Mouse (Mus musculus) urinary bladder, postnatal 4 days (tissue): ENCODE data around the gene Ankrd2.

Source experiments
- DNase-seq, 2 experiments: peaks; one replicate each; pipeline ENCODE4 v3.0.0; 2021 to 2022; ENCODE audit warnings: low spot score in 2 of 2

Ankrd2 gene

GRCm38 (mm10) chr19:42035456-42036248, at the start of gene Ankrd2:
Gene Ankrd2 (plus strand): TSS chr19:42036000.
- DNase-seq: peak; percentile 76 to 87

DNA sequence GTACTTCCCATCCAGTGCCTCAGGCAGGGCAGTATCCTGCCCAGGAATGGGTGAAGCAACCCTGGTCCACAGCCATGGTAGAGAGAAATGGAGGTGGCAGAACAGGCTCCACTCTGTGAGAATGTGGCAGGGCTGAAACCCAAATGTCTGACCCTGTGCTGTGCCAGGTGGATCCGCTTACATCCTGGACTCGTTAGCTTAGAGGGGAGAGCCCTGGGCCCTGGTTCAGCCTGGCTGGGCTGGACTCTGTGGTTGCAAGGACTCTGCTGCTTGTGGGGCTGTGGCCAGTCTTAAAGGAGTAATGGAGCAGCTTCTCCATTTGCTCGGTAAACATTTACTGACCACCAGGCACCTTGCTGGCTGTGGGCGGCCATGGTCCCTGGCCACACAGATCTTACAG, 48.6 kb upstream of the Ankrd2 start:
- no peak for DNase-seq

DNA sequence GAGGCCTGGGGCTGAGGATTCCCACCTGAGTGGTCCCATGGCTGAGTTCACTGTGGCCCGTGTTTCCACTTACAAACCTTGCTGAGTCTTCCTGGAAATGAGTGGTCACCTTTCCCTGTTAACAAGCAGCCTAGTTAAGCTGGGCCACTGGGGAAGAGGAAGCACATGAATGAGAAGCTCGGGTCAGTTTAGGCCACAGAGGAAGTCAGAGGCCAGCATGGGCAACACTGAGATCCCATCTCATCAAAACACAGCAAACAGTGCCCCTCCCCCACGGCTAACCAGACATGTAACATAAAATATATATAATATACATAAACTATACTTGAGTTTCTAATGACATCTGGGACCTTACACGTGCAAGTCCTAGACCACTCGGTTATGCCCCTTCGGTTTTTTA, 46.0 kb upstream of the Ankrd2 start:
- no peak for DNase-seq

- no peak for DNase-seq
Observed at GRCm38 (mm10) chr19:41991926-41992477, 43.8 kb upstream of the Ankrd2 start.

- no peak for DNase-seq
Observed at GRCm38 (mm10) chr19:41992971-41993370, 42.8 kb upstream of the Ankrd2 start.

DNA sequence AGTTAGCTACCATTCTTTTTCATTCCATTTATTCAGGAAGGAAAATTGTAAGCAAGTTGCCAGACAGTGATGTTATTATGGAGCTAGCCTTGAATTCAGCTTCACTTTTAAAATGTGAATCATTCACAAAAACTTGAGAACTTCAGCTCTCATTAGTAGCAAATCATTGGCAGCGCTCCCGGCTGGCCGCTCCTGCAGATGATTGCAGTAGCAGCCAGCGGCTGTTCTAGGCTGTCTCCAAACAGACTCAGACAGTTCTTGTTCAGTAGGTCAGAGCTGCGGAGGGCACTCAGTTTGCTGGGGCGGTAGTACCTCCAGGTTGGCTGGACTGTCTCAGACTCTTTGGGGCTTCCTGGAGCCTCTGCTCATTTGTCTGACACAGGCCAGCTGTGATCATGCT, 42.3 kb upstream of the Ankrd2 start:
- DNase-seq: peak; percentile 81 to 86

- DNase-seq: no peak
Observed at GRCm38 (mm10) chr19:41994023-41994422, 41.8 kb upstream of the Ankrd2 start.

DNA sequence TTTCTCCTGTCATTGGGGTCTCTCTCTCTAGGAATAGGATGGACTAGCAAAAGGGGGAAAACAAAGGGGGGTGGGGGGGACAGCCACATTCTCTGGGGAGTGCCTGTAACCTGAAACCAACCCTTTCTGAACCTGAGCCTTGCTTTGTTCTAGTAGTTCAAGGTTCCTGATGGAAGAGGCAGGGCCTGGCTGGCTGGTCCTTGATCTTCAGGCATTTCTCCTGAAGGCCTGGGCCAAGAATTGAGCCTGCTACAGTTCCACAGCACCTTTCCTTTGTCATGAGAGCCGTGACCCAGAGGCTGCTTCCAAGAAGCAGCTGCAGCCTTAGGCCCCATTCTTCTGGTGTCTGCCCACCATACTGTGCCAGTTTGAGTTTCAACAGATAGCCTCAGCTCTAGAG, 40.3 kb upstream of the Ankrd2 start:
- DNase-seq: no peak

DNA sequence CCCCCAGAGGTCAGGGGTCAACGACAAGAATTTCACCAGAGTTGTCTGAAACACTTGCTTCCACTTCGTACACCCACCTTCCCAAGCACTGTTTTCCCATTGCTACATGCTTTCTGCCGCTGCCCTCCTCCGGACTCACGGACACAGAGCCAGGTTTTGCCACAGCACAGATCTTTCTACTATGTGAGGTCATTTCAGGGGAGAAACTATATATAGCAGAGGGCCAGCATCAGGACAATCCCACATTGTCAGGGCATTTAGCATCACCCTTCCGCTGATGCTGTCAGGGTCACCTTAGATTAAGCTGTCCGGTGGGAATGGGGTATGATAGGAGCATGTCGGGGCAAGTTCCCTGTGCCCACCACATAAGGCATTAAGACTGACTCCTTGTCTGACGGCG, 38.7 kb upstream of the Ankrd2 start:
- DNase-seq: no peak

- DNase-seq: no peak
Observed at GRCm38 (mm10) chr19:41998770-41999548, 36.8 kb upstream of the Ankrd2 start.

GRCm38 (mm10) chr19:41999688-42000283, 36.0 kb upstream of the Ankrd2 start:
- no peak for DNase-seq

DNA sequence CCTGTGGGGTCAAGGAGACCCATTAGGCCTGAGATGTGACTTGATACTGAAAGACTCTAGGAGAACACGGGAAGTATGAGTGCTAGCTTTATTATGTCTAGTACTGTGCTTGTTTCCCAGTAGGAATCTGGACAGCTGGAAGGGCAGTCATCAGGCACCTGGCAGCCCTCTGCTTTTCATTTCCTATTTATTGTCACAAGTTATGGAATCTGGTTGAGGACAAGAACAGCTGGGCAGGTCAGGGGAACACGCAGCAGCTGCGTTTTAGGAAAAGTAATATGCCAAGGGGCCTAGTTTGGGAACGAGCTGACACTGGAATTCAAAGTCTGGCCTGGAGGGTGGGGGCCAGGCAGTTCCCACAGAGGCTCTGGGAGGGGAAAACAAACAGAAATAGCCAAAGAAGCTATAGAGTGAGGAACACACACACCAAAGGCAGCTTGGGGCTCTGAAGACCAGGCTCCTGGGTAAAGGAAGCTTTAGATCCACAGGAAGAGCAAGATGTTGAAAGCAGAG, 35.3 kb upstream of the Ankrd2 start:
- peak in 1 of 2 experiments; percentile 45 for DNase-seq

- DNase-seq: no peak
Observed at GRCm38 (mm10) chr19:42001253-42001980, 34.4 kb upstream of the Ankrd2 start.

- DNase-seq: no peak
Observed at GRCm38 (mm10) chr19:42004258-42004657, 31.5 kb upstream of the Ankrd2 start.

GRCm38 (mm10) chr19:42005616-42006015, 30.2 kb upstream of the Ankrd2 start:
- DNase-seq: no peak

DNA sequence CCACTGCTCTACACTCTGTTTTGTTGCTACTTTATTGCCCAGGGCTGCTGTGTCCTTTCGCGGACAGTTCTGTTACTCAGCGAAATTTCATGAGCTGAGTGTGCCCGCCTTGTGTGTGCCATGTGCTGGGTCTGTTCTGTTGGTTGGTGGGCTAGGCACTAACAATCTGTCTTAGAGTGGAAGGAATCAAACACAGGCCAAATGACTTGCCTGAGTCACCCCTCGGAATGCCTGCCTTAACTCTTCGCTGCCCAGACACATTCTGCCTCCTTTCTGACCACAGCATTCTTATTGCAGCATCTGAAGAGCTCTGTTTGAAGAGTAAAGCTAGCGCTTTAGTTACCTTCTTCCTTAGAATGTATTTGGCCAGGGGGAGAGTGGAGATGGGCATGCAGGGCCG, 29.2 kb upstream of the Ankrd2 start:
- DNase-seq: no peak

GRCm38 (mm10) chr19:42008586-42008985, 27.2 kb upstream of the Ankrd2 start:
- DNase-seq: no peak

DNA sequence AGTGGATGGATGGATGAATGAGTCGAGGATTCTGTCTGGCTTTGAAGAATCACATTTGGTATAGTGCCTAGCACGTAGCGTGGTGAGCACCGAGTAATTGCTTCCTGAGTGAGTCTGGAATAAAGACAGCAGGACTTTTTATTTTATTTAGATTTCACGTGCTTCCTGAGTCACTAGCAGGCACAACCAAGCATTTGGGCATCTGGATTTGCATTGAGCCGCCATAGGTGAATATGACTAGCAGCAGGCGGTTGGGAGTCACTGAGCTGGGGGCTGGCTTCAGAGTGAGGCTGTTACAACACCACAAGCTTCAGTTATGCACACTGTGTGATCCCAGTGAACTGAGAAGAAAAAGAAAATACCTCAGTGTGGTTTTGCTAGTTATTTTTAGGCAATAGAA, 26.7 kb upstream of the Ankrd2 start:
- DNase-seq: no peak

GRCm38 (mm10) chr19:42010436-42010835, 25.4 kb upstream of the Ankrd2 start:
- no peak for DNase-seq

GRCm38 (mm10) chr19:42011123-42011522, 24.7 kb upstream of the Ankrd2 start:
- no peak for DNase-seq

DNA sequence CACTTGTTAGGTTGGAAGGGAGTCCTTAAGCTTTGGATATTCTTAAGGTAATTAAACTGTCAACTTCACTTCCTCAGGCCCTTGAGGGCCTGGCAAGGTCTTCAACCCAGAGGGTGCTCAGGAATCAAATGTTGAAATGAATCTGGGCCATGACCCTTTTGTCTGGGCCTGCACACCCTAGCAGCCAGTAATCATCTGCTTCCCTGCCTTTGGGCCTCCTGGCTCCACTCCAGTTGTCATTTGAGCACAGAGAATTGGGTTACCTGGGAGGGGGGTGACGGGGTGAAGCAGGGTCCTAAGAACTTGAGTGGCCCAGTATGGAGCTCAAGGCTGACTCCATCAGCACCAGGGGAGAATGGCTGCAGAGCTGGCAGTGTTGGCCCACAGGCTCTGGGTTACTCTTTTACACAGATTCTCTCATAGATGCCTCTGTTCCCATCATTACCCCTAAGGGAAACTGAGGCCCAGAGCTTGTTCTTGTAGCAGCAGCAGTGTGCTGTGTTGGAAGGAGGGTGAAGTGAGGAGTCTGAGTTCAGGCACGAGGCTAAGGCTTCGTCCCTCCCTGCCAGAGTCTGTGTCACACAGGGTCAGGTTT, 21.5 kb upstream of the Ankrd2 start:
- no peak for DNase-seq
